Mouse (Mus musculus): ENCODE results near the gene Saa2.
"Not testable (repeated sequence)": the region's sequence is repeated elsewhere in the genome, so short reads cannot be mapped to it uniquely, and the experiment has no call there.

Saa2 gene

DNA sequence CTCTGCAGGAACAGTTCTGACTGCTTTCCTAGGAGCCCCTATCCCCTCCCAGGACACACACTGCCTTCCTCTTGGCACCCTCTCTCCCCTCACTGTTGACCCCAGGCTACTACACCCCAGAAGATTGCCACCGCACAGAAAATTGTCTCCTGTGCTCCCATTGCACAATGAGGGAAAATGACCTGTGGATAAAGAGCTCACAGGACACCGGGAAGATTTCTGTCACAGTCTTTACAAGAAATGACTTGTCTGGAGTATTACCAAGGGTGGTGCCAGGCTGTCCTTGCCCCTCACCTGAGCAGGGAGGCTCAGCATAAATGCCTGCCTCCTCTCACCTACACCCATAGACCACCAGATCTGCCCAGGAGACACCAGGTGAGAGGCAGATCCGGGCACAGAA is at the start of gene Saa2:
Saa2 (plus strand) TSS at position 301 of the 400 bp plus-strand sequence.
- no peak for DNase-seq (ENCODE audit: low spot score)

DNA sequence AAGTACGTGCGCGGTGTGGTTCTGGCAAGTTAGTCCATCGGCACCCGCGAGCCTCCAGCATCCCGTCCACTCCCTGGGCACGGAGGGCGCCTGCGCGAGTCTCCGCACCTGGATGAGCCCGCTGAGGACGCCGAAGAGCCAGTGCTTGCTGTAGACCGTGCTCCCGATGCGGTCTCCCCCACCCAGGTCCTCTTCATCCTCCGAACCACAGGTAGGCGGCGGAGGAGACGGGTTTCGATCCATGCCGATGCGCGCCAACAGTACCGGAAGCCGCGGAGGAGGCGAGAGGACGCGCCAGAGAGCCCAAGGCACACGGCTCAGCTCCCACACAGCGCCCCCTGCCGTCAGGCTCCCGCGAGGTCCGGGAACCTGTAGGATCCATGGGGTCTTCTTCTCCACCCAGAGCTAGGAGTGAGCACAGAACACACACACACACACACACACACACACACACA is 41.2 kb upstream of the Saa2 start, which contains the start of gene Saal1:
Saal1 (minus strand) TSS at position 291 of the 455 bp plus-strand sequence.
- DNase-seq (ENCODE audit: low spot score) = peak; percentile 99

DNA sequence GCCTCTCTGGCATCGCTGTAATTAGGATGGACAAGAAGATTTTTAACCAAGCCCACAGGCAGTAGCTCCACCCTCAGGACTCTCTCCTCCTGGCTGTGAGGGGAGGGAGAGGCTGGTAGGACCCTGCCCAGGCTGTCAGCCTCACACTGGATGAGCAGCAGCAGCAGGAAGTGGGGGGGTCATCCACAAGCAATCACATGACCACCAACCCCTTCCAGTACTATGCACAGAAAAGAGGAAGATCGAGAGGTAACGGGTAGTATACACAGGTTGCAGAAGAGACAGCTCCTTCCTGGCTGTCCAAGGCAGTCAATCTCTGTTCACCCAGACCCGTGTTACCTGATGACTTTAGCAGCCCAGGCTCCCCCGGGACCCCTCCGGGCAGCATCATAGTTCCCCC is 39.3 kb upstream of the Saa2 start:
- DNase-seq (ENCODE audit: low spot score) = no peak

DNA sequence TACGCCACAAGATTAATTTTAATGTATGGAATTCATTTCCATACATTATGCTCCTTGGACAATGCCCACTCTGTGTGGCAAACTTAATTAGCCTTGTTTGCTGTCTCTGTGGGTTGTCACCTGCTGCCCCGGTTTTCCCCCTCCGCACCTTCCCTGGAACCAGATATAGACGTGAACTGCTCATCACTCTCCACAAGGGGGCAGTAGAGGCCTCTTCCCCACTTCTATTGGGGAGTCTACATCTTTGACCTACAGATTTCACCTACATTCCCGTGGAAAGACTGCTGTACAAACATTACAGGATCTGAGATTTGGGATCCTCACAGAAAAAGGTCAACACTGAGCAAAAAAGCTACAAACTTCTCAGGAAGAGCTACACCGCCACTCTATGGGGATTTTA is 37.1 kb upstream of the Saa2 start:
- peak; percentile 78 for DNase-seq (ENCODE audit: low spot score)

DNA sequence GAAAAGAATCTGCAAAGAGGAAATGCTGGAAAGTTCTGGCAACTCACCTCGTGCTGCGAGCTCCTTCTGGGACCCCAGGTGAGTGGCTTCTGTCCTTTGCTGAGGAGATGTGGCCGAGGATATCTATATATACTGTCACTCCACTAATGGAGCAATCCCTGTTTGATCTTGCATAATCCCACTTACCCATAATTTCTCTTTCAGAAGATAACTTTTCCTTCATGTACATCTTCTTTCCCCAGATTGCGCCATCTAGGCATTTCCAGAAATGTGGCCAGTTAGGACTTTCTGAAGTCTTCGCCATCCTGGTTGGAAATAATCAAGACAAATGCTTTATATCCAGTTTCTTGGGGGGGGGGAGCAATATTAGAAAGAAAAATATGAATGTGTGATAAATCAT is 36.0 kb upstream of the Saa2 start, which contains the start of gene Saa3:
Saa3 (minus strand) TSS at position 101 of the 400 bp plus-strand sequence.
- DNase-seq (ENCODE audit: low spot score) = no peak

DNA sequence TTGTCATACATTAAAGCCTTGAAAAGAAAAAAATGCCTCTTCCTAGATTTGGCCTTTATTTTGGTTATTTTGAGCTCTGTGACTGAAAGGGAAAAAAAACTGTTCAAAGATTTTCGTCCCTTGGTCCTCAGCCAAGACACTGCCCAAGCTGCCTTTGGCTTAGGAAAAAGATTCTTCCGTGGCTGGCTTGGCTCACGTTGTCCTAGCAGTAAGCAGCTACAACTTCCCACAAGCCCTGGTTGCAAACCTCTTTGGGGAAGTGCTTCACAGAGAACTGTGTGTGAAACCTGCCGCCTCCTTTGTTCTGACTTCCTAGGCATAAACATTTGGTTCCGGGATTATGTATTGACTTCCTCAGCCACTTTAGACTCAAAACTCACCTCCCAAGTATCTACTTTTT is 34.7 kb upstream of the Saa2 start:
- no peak for DNase-seq (ENCODE audit: low spot score)

DNA sequence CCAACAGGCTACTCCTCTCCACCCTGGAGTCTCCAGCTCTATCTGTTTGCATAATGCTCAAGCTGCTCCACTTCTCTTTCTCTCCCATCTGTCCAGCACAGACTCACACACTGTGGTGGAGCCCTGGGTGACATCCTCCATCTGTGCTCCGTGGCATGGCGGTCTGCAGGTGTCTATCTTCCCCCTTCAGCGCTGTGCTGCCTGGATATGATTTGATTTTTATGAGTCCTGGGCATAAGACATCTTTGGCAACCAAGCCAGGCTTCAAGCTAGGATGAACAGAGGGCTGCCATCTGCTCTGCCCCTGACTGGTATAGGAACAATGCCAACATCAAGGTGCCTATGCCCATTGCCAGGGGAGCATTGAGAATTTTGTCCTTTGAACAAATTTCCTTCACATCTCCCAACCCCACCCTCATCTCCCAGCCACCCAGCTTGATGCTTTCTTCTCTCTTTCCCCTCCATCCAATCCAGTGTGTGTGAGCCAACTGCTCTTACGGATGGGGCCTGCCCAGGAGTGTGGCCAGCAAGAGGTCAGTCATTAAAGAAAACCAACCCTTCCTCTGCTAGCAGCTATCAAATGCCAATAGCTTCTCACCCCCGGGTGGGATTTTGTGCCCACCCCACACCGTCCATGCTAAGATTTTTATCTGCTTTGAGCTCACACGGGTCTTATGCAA is 32.9 kb upstream of the Saa2 start:
- DNase-seq (ENCODE audit: low spot score) = no peak

DNA sequence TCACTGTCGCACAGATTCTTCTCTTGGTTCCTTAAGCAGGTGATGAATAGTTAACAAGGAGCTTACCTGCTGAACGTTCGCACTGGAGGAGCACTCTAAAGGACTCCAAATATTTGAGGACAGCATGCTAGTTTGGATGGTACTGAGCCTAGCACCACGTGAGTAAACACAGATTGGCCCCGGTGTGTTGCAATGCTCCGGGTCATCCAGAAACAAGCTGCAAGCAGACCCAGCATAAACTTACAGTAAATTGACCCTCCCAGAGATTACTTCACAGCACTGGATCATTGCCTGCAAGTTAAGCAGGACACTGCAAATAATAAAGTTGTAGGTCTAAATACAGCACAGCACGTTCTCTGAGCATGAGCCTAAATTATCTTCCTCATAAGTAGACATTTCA is 32.1 kb upstream of the Saa2 start:
- DNase-seq (ENCODE audit: low spot score) = no peak

DNA sequence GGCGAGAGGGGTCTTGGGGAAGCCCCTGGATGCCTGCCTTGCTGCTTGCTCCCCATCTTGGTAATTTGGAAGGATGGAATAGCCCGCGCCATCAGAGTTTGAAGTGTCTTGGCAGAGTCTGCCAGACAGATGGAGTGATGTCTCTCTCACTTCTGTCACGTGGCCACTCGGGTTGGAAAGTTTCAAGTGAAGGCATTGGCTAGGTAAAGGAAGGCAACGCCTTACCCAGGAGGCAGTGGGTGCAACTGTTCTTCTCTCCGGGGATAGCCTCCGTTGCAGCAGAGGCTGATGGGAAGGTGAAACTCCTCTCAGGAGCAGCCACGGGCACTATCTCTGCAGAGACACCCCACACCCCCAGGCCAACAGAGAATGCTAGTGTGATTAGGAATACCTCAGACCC is 31.1 kb upstream of the Saa2 start:
- no peak for DNase-seq (ENCODE audit: low spot score)

DNA sequence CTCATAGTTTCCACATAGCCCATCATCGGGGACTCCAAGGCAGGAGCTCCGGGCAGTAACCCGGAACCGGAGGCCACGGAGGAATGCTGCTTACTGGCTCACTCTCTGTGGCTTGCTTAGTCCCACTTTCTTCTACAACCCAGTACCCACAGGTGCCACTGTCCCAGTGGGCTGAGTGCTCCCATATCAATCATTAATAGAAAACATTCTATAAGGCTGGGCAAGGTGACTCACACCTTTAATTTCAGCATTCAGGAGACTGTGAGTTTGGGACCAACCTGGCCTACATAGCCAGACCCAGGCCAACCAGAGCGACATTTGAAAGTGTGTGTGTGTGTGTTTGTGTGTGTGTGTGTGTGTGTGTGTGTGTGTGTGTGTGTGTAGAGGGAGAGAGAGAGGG is 28.2 kb upstream of the Saa2 start:
- DNase-seq (ENCODE audit: low spot score) = no peak

DNA sequence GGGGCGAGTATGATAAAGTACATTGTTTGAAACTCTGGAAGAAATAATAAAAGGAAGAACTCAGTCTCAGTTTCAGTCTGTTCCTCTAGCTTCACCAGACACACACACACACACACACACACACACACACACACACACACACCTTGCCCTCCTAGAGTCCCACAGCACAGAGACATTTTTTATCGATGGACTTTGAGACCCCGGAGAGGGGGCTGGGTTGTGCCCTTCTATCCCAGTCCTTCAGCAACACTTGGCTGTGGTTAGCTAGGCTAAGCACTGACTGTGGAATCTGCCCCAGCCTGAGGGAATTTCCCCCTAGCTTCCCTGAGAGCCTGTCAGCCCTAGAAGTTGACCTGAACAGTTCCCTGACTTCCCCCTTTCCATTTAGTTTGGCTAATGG is 27.7 kb upstream of the Saa2 start:
- no peak for DNase-seq (ENCODE audit: low spot score)

DNA sequence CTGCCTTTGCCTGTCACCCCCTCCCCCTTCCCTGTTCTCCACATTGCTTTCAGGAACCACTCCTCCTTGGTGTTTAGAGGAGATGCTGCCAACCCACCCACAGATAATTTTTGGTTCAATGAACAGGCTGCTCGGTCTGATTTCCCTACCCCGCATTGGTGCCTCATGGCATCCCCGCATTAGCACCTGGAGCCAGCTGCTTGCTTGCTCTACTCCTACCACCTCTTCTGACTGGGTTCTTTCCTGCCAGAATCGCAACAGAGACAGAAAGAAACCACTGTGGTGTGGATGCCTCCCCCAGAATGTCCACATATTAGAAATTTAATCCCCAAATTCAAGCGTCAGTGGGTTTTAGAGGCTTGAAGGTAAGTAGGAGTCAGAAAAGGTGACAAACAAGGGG is 27.2 kb upstream of the Saa2 start:
- no peak for DNase-seq (ENCODE audit: low spot score)

DNA sequence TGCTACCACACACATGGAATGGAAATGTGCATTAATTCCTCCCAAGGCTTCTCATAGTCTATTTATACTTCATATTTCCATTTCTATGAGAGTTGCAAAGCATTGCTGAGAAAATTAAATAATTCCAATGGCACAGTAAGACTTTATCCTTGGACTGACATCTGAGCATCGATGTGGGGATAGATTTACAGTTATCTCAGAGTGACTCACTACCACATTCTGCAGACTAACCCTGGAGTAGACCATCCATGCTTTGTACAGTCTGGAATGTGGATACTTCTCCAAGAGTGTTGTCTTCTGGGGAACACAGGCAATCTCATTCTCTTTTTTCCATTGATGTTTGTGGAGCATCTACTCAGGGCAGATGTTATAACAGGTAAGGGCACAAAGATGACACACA is 24.0 kb upstream of the Saa2 start:
- DNase-seq (ENCODE audit: low spot score) = no peak

DNA sequence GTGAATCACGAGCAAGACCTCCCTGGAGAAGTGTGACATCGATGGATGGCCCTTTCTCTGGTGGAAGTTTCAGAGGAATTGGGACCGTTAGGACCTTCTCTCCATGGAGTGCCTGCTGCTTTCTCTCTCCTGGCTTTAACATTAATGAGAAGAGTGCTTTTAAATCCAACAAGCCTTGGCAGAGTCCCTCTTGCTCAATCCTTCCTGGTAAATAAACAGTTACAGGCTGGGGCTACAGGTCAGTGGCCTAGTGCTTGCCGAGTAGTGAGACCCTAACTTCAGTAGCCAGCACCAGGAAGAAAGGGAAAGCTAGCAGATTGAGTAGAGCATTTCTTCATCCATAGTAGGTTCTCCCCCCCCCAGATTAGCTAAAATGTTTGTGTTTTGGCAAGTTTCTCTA is 19.1 kb upstream of the Saa2 start, which contains the start of gene Saa4:
Saa4 (minus strand) TSS at position 146 of the 400 bp plus-strand sequence.
- DNase-seq (ENCODE audit: low spot score) = no peak

DNA sequence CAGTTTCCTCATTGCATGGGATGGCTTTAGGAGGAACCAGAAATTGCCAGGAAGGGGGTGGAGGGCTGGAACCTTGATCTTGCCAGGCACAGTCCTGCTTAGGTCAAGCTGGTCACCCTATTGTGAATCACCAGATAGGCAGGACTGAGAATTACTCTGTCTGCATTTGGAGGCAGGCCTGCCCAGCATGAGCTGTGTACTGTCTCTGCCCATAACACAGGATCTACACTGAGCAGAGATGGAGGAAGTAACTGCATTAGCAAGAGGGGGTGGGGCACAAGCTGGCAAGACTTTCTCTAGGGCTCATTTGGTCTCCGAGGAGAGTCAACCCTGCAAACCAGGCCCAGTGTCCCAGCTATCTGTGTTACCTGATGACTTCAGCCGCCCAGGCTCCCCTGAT is 16.6 kb upstream of the Saa2 start:
- DNase-seq (ENCODE audit: low spot score) = no peak

DNA sequence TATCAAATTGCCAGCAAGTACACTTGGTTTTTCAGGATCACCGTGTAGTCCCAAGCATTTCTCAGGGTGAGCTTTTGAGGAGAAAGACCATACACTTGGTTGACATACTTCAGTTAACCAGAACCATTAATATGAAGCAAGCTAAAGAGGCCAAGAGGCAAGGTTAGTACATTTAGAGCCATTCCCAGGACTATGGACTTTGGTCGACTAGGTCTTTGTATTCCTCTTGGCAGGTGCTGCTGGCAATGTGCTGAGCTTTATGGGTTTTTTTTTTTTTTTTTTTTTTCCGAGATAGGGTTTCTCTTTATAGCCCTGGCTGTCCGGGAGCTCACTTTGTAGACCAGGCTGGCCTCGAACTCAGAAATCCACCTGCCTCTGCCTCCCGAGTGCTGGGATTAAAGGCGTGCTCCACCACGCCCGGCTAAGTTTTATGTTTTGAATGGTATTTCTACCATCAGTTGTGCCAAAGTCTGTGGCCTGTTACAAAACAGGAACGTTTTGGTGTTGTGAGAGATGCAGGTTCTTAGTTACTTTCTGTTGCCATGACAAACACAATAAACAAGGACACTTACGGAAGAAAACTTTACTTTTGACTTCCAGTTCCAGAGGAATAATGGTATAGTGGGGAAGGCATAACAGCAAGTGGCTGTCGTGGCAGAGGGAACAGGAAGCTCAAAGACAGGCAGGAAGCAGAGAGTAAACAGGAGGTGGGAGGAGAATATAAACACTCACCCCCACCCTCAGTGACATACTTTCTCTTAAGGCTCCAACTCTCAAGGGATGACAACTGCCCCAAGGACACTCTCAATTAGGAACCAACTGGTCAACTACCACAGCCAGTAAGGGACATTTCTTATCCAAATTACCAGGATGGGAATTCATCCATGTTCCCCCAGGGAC is 12.8 kb upstream of the Saa2 start:
- DNase-seq (ENCODE audit: low spot score) = no peak

DNA sequence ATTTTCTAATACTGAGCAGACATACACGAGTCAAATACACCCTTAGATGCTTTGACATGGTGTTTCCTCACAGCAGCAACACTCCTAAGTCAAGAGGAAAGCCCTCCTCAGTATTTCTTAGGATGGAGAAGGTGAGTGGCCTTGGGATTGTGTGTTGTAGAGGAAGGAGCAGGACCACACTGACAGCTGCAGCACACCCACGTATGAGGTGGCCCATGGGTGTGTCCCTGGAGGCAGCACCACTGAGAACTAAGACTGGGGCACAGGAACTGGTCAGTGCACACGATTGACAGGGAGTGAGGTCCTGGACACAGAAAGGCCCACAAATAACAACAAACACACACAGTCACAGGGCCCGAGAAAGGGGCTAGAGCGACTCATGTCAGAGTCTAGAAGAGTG is 11.5 kb upstream of the Saa2 start:
- DNase-seq (ENCODE audit: low spot score) = not testable (repeated sequence)

DNA sequence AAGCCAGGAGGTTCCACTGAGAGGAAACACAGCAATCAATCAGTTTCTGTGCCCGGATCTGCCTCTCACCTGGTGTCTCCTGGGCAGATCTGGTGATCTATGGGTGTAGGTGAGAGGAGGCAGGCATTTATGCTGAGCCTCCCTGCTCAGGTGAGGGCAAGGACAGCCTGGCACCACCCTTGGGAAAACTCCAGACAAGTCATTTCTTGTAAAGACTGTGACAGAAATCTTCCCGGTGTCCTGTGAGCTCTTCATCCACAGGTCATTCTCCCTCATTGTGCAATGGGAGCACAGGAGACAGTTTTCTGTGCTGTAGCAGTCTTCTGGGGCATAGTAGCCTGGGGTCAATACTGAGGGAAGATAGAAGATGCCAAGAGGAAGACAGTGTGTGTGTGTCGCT is 8.7 kb upstream of the Saa2 start, which contains the start of gene Saa1:
Saa1 (minus strand) TSS at position 101 of the 400 bp plus-strand sequence.
- not testable (repeated sequence) for DNase-seq (ENCODE audit: low spot score)

DNA sequence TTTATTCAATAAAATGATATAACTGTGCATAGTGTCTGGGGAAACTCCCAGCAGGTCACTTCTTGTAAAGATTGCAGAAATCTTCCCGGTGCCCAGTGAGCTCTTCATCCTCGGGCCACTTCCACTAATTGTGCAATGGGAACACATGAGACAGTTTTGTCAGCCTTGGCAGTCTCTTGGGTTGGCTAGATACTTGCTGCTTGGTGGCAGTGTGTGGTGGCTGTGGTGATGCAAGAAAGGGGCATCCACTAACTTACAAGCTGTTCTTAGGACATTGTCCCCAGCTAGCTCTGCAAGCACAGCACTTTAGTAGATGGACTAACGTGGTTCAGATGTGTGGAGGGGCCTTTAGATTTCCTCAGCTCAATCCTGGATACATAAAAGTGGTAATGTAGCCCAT is 5.8 kb upstream of the Saa2 start:
- no peak for DNase-seq (ENCODE audit: low spot score)

DNA sequence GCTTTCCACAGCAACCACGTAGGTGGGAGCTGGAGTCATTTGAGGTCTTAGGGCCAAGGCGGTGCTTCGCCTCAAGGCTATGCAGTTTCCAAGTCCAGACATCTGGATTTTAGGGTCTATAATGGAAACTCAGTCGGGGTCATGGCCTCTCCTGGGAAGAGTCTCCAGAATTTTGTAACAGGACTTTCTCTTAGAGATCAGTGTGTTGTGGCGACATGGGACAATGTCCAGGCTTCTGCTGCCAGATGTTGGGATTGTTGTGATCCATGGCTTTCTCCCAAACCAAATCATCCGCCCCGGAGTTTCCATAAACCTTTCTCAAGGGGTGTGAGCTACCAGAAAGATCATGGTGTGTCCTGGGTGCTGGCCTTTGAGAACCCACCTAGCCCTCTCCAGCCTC is 5.2 kb upstream of the Saa2 start:
- no peak for DNase-seq (ENCODE audit: low spot score)

DNA sequence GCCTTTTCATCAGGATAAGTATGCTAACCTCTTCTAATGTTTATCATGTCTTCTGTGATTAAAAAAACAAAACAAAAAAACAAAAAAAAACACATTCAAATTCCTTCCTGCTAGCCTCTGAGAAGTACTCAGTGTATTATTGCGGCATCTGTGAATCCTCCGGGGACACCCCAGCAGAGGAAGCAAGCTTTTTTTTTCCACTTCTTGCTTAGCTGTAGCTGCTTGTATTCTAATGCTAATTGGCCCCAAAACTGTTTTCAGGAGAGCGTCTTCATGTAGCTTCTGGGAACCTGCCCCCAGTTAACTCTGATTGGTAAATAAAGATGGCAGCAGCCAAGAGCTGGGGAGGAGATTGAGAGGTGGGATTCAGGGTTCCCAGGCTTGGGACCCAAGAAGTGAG is 3.1 kb upstream of the Saa2 start:
- DNase-seq (ENCODE audit: low spot score) = no peak

DNA sequence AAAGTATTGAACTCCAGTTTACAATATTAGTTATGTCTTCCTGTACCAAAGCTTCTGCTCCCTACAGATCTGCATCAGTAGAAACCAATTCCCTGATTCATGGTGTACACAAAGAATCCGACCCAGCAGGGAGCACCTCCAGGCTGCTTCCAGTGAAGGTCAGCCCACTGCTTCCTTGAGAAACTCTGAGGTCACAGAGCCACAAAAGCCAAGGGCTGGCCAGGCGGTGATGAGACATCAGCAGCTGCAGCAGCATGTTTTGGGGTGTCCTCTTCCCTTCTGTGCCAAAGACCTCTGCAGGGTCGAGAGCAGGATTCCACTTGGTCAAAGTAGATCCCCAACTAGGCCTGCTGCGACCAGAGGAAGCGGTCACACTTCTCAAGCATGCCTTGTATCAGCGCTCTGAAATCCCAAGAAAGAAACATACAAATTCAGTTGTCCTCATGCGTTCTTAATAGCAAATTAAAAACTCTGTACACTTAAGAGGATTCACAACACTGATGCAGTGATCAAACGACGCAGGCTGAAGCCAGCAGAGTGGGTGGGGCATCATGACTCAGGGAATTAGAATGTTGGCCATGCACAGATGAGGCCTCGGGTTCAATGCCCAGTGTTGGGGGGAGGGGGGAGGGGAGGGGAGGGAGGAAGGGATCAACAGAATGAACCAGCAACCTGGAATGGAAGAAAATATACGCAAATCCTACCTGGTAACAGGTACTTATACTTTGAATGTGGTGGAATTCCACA is 9.6 kb downstream of the Saa2 start:
- no peak for DNase-seq (ENCODE audit: low spot score)
